Mouse (Mus musculus) myocyte (in vitro differentiated cells): ENCODE results near the gene Negr1.

ENCODE experiments used
- CEBPB ChIP-seq: IDR thresholded peaks from 2 replicates; pipeline ENCODE4 v1.6.1; 2011; ENCODE audit warnings: mild to moderate bottlenecking, moderate library complexity; ENCODE audit not compliant: poor library complexity, insufficient read depth, severe bottlenecking
- E2F4 ChIP-seq: IDR thresholded peaks from one replicate; pipeline ENCODE4 v1.6.1; 2011; ENCODE audit warnings: mild to moderate bottlenecking, control low read depth, moderate library complexity; ENCODE audit not compliant: insufficient read depth
- MAX ChIP-seq: IDR thresholded peaks from one replicate; pipeline ENCODE4 v1.6.1; 2011; ENCODE audit warnings: low read depth, mild to moderate bottlenecking, control low read depth
- MYOD1 ChIP-seq, 3 experiments: IDR thresholded peaks; one replicate each; pipeline ENCODE4 v1.6.1; 2011; ENCODE audit warnings: control low read depth in 2 of 3, low read depth in 2 of 3, mild to moderate bottlenecking in 2 of 3, moderate library complexity in 1 of 3; ENCODE audit not compliant: insufficient read length in 2 of 3, control insufficient read depth in 1 of 3
- MYOG ChIP-seq, 3 experiments: IDR thresholded peaks; one replicate each; pipeline ENCODE4 v1.6.1; 2011; ENCODE audit warnings: control low read depth in 2 of 3, low read depth in 2 of 3, mild to moderate bottlenecking in 2 of 3; ENCODE audit not compliant: insufficient read length in 2 of 3, control insufficient read depth in 1 of 3, insufficient read depth in 1 of 3
- POLR2A ChIP-seq: IDR thresholded peaks from one replicate; pipeline ENCODE4 v1.6.1; 2011; ENCODE audit warnings: low read depth, mild to moderate bottlenecking, control low read depth, moderate library complexity; ENCODE audit not compliant: insufficient read length
- POLR2AphosphoS2 ChIP-seq: IDR thresholded peaks from one replicate; pipeline ENCODE4 v1.6.1; 2011; ENCODE audit warnings: low read depth, control low read depth; ENCODE audit not compliant: insufficient read length
- REST ChIP-seq: IDR thresholded peaks from one replicate; pipeline ENCODE4 v1.6.1; 2011; ENCODE audit warnings: mild to moderate bottlenecking, control low read depth, moderate library complexity; ENCODE audit not compliant: insufficient read depth, insufficient read length
- SRF ChIP-seq: IDR thresholded peaks from one replicate; pipeline ENCODE4 v1.6.1; 2011; ENCODE audit warnings: low read depth; ENCODE audit not compliant: control insufficient read depth, insufficient read length
- TCF12 ChIP-seq: IDR thresholded peaks from one replicate; pipeline ENCODE4 v1.6.1; 2011; ENCODE audit warnings: mild to moderate bottlenecking, control low read depth; ENCODE audit not compliant: poor library complexity, insufficient read depth, severe bottlenecking
- TCF3 ChIP-seq: IDR thresholded peaks from one replicate; pipeline ENCODE4 v1.6.1; 2011; ENCODE audit warnings: low read depth, control low read depth; ENCODE audit not compliant: insufficient read length
- USF1 ChIP-seq: IDR thresholded peaks from one replicate; pipeline ENCODE4 v1.6.1; 2011; ENCODE audit warnings: low read depth, mild to moderate bottlenecking, control low read depth, moderate library complexity

DNA sequence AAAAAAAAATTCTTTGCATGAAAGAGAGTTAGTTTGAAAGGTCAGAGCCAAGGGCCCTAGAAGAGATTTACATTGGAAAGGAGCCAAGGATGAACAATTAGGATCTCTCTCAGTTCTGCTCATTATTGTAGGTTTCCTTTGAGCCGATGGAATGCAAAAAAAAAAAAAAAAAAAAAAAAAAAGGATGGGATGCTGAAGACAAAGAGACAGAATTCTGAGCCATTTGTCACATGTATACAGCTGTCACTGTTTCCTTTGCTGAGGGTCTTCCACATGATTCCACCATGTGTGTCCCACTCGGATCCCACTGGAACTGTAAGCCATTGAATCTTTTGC is 309.3 kb downstream of the Negr1 start:
- TF ChIP-seq REST (no peak), E2F4 (no peak), POLR2A (no peak), MYOG (IDR thresholded peaks at IDR 0.05; ENCODE audit: control insufficient read depth in 1 of 3, insufficient read depth in 1 of 3, insufficient read length in 2 of 3, low read depth in 2 of 3) (no peak), USF1 (no peak), CEBPB (no peak), MAX (no peak), TCF3 (no peak), TCF12 (no peak), MYOD1 (IDR thresholded peaks at IDR 0.05; ENCODE audit: control insufficient read depth in 1 of 3, insufficient read length in 2 of 3, low read depth in 2 of 3) (no peak), POLR2AphosphoS2 (no peak), SRF (no peak)
